Mouse (Mus musculus): ENCODE data around the gene AU015836.
"Not testable (repeated sequence)": the region's sequence is repeated elsewhere in the genome, so short reads cannot be mapped to it uniquely, and the experiment has no call there.

GRCm38 (mm10) chrX:93985096-93985495, 16.6 kb downstream of the AU015836 start:
- not testable (repeated sequence) for TF ChIP-seq POLR2A (IDR thresholded peaks at IDR 0.05; ENCODE audit: low read depth, low read length); CTCF (IDR thresholded peaks at IDR 0.05; ENCODE audit: borderline replicate concordance, insufficient read depth, low read length)
